Mouse (Mus musculus) liver, embryonic 14.5 days (tissue): ENCODE results near the gene Syne3.

Experiments
- CTCF ChIP-seq: IDR thresholded peaks from 2 replicates; pipeline ENCODE4 v1.5.1; 2016; ENCODE audit warnings: antibody characterized with exemption, low read depth, control low read depth
- EP300 ChIP-seq: IDR thresholded peaks from 2 replicates; pipeline ENCODE4 v1.6.1; 2016; ENCODE audit warnings: antibody characterized with exemption, low read depth

- TF ChIP-seq CTCF (no peak), EP300 (no peak)
Measured at GRCm38 (mm10) chr12:104969618-104970017, 40.0 kb downstream of the Syne3 start.
